Mouse (Mus musculus) forelimb bud, embryonic 11.5 days (tissue): ENCODE data around the gene Traf5.

ENCODE experiments used
- DNase-seq: peaks from one replicate; pipeline ENCODE4 v3.0.0-alpha.2; 2012; ENCODE audit warnings: low read depth, low spot score

The Traf5 gene

DNA sequence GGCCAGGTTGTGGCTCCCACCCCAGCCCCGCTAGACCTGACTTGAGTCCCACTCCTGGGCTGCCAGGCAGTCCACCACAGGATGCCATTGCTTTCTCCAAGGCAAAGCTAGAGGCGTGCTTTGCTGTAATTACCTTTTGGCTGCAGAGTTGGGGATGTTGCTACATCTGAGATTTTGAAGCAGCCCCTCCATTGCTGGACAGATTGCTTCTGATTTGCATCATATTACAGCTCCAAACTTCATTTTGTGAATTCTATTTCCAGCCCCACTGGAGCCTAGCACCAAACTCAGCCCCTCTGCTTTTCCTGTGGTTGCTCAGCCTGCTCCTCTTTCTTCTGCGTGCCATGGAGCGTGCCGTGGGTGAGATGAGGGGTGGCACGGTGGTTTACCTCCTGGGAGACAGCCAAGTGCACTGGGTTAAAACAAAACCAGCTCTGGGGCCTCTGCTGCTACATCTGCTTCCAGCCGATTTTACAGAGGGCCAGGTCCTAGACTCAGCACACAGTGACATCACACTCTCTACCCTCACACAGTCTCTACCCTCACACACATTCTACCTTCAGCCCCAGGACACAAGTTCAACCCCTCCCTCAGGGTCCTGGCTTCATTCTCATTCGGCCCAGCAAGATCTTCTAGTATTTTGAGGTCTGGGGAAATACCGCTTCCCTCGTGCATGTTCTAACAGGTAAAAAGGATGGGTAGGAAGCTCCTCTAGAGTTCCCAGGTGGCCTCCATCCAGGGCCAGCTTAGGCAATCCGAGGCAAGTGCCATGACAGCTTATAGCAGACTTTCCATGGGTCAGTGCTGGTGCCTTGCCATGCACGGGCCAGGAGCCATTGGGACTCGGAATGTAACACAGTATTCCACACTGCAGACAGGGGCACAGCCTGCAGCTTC, 117.6 kb downstream of the Traf5 start:
- no peak for DNase-seq

DNA sequence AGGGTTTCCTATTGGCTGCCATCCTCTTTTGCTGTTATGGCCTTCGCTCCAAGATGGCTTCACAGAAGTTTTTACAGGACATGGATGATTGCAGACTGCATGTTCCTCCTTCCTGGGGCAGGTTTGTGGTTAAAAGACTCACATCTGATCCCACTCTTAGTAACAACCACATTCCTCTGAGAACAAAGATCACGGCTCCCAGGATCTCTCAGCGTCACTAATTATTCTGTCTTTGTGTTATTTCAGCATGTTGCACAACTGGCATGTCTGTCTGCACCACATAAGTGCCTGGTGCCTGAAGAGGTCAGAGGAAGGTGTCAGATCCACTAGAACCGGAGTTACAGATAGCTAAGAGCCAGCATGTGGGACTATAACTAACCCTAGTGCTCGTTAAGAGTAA, 122.4 kb downstream of the Traf5 start:
- DNase-seq, result no peak

GRCm38 (mm10) chr1:191964773-191965481, 127.4 kb downstream of the Traf5 start:
- peak; percentile 88 for DNase-seq

GRCm38 (mm10) chr1:191963948-191964772, 128.2 kb downstream of the Traf5 start:
- peak; percentile 70 for DNase-seq

DNA sequence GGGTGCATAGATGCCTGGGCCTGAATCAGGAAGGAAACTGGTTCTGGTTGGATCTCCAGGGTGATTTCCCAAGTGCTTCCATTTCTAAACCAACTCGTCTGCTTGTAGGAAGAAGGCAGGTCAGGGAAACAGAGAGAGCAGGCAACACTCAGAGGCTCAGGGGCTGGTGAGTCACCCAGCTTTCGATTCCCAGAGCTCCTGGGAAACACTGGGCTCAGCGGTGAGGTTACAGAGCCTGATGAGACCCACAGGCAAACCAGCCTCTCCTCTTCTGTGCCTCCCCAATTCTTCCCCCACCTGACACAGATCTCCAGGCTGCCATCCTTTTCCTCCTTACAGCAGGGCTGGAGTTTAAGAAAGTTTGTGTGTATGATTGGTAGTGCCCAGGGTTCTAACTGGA, 128.9 kb downstream of the Traf5 start:
- DNase-seq, result no peak

GRCm38 (mm10) chr1:191960946-191961345, 131.4 kb downstream of the Traf5 start:
- DNase-seq, result no peak

DNA sequence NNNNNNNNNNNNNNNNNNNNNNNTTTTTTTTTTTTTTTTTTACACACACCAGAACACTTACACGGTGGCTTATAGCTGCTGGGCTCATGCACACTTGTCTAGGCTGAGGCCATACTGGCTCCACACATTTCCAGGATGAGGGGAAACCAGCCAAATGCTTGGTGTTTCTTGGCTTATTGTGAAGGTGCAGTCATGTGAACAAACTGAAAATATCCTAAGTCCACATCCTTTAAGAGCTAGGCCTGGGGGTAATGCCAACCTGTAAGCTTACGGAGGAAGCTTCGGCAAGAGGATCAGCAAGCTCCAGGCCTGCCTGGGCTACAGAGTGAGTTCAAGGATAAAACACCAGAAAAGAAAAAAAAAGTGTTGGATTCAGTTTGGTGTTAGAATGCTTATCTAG, 135.0 kb downstream of the Traf5 start:
- DNase-seq, result no peak

DNA sequence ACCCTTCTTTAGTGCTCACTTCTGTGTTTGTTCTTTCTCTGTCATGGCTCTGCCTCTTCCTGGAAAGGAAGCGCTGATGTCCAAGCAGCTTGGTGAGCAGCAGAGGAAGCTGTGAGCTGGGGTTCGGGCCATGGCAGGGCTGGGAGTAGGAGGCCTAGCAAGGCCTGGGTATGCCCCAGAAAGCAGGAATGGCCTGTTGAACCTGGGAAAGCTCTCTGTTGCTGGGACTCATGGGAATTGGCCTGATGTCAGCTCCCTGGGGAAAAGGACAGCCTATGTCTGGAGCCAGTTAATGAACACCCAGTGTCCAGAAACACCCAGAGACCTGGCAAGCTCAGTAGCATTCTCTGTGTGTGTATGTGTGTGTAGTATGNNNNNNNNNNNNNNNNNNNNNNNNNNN, 135.5 kb downstream of the Traf5 start:
- no peak for DNase-seq

GRCm38 (mm10) chr1:191956261-191956660, 136.1 kb downstream of the Traf5 start:
- DNase-seq, result no peak

GRCm38 (mm10) chr1:191955101-191955500, 137.3 kb downstream of the Traf5 start:
- DNase-seq, result no peak

DNA sequence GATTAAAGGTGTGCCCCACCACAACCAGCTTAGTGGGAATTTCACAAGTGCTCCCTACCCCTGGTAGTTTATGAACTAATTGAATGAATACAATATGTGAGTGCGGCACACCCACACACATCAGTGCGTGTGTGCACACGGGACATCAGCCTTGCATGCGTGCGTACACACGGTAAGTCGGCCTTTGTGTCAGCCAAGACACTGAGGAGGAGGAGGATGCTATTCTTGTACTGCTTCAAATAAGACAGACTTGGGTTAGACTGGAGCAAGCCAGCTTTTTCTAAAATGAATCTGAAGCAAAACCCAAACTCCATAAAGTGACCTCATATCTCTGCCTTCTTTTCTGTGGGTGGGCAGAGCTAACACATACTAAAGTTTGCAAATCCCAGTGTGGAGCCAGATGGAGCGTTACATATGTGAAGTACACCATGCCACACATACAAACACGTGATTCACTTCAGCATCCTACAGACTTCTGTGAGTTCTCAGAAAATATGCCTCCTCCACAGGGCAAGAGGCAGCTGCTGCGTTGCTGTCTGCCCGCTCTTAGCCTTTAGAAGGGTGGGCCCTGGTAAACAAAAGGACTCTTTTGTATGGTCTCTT, 139.5 kb downstream of the Traf5 start:
- no peak for DNase-seq

DNA sequence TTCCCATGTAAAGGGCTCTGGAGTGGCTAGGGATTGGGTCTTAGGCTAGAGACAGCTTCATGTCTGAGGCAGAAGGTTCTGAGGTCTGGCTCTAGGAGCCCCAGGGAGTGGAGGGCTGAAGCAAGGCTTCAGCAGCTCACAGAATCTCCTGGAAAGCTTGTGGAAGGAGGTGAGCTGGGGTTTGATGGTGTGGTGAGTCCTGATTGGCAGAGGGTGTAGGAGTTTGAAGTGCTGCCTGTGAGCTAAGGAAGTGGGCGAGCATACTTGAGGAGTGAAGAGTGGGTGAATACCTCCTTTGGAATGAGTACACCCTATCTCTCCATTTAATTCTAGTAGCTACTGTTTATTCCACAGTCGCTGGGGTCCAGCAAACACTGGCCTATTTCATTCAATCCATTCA, 141.7 kb downstream of the Traf5 start:
- no peak for DNase-seq

DNA sequence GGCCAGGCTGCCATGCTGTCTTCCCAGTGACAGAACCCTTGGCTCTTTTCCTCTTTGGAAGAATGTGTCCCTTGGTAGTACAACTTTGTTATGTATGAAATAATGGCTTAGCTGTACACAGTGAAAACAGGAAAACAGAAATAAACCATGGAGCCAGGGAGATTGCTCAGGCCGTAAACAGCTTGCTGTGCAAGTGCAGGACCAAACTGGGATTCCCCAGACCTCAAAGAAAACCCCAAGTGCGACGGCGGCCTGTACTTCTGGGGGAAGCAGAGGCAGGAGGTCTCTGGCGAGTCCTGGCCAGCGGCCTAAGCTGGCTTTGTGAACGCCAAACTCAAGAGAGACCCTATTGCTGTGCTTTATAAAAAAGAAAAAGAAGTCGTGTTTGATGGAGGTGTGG, 143.8 kb downstream of the Traf5 start:
- no peak for DNase-seq

GRCm38 (mm10) chr1:191947796-191948195, 144.6 kb downstream of the Traf5 start:
- no peak for DNase-seq
